Mouse (Mus musculus): ENCODE measurements around the gene Dnajc3. TPM values are rescaled to one million over a fixed set of nuclear protein-coding genes. Genes with fewer than 3 reads are reported as not detected.

Gene Dnajc3
- polyA plus RNA-seq, 1 experiment from 2014 or later: 33.3 TPM

- H3K9me3 ChIP-seq (replicated peaks): no peaks in the 10 kb centered on the region
- 87% methylated on average over 9 of the region's 9 CpGs for WGBS
- H3K4me1 ChIP-seq: peaks cover 11% of the 10 kb centered on the region; the same call in 1 of the 2 replicates
- H3K4me3 ChIP-seq: no peak overlapping the region
- no peak for ATAC-seq (ENCODE audit: low FRiP score)
- H3K9ac ChIP-seq: no peak overlapping the region
- no peaks in the 10 kb centered on the region for H3K36me3 ChIP-seq
- no peak overlapping the region for H3K4me2 ChIP-seq (replicated peaks)
- H3K27me3 ChIP-seq: 0 out of 2 replicates have a peak, but pooled peaks cover 2% of the 10 kb centered on the region
- no peak overlapping the region for H3K27ac ChIP-seq
These were observed 3.1 kb upstream of the Dnajc3 start for GRCm38 (mm10) chr14:118934686-118935085.

GRCm38 (mm10) chr14:118936236-118936635, 1.5 kb upstream of the Dnajc3 start:
- H3K9ac ChIP-seq: no peak overlapping the region
- WGBS: 59% methylated on average over 3 of the region's 3 CpGs
- no peaks in the 10 kb centered on the region for H3K36me3 ChIP-seq
- no peak overlapping the region for H3K27ac ChIP-seq
- H3K27me3 ChIP-seq: 0 out of 2 replicates have a peak, but pooled peaks cover 2% of the 10 kb centered on the region
- H3K4me2 ChIP-seq (replicated peaks): no peak overlapping the region
- H3K9me3 ChIP-seq (replicated peaks): no peaks in the 10 kb centered on the region
- H3K4me1 ChIP-seq: peaks cover 18% of the 10 kb centered on the region; the same call in 1 of the 2 replicates
- no peak for ATAC-seq (ENCODE audit: low FRiP score)
- H3K4me3 ChIP-seq: no peak overlapping the region

GRCm38 (mm10) chr14:118936952-118937351, 824 bp upstream of the Dnajc3 start:
- H3K9ac ChIP-seq: peak overlapping the region; percentile 62
- H3K4me3 ChIP-seq: peak overlapping the region; percentile 78
- H3K4me2 ChIP-seq (replicated peaks): peak overlapping the region; percentile 72
- H3K27me3 ChIP-seq: 0 out of 2 replicates have a peak, but pooled peaks cover 2% of the 10 kb centered on the region
- WGBS: 35% methylated on average over 4 of the region's 4 CpGs
- no peaks in the 10 kb centered on the region for H3K36me3 ChIP-seq
- peaks cover 18% of the 10 kb centered on the region; the same call in 1 of the 2 replicates for H3K4me1 ChIP-seq
- H3K27ac ChIP-seq: peak overlapping the region; percentile 83; the same call in 1 of the 2 replicates
- no peaks in the 10 kb centered on the region for H3K9me3 ChIP-seq (replicated peaks)
- peak; percentile 15 for ATAC-seq (ENCODE audit: low FRiP score)

- Histone ChIP-seq H3K9ac (peak overlapping the region; percentile 99), H3K27me3 (0 out of 2 replicates have a peak, but pooled peaks cover 2% of the 10 kb centered on the region), H3K9me3 (replicated peaks) (no peaks in the 10 kb centered on the region), H3K27ac (no peak overlapping the region), H3K36me3 (no peaks in the 10 kb centered on the region), H3K4me3 (peak overlapping the region; percentile 78), H3K4me2 (replicated peaks) (peak overlapping the region; percentile 72), H3K4me1 (peaks cover 21% of the 10 kb centered on the region)
- no peak for ATAC-seq (ENCODE audit: low FRiP score)
- under 1% methylated on average over 7 of the region's 7 CpGs for WGBS
These were observed 775 bp downstream of the Dnajc3 start for GRCm38 (mm10) chr14:118938551-118938950.

- 0 out of 2 replicates have a peak, but pooled peaks cover 2% of the 10 kb centered on the region for H3K27me3 ChIP-seq
- no peaks in the 10 kb centered on the region for H3K36me3 ChIP-seq
- peaks cover 21% of the 10 kb centered on the region for H3K4me1 ChIP-seq
- no peak overlapping the region for H3K4me3 ChIP-seq
- no peak overlapping the region for H3K9ac ChIP-seq
- 72% methylated on average over 4 of the region's 4 CpGs for WGBS
- no peak overlapping the region for H3K27ac ChIP-seq
- H3K4me2 ChIP-seq (replicated peaks): no peak overlapping the region
- H3K9me3 ChIP-seq (replicated peaks): no peaks in the 10 kb centered on the region
- no peak for ATAC-seq (ENCODE audit: low FRiP score)
These were observed 3.2 kb downstream of the Dnajc3 start for GRCm38 (mm10) chr14:118940796-118941495.

GRCm38 (mm10) chr14:118942076-118942475, 4.3 kb downstream of the Dnajc3 start:
- no peaks in the 10 kb centered on the region for H3K9me3 ChIP-seq (replicated peaks)
- H3K27ac ChIP-seq: no peak overlapping the region
- no peaks in the 10 kb centered on the region for H3K27me3 ChIP-seq
- peaks cover 21% of the 10 kb centered on the region for H3K4me1 ChIP-seq
- no peaks in the 10 kb centered on the region for H3K36me3 ChIP-seq
- H3K4me3 ChIP-seq: no peak overlapping the region
- ATAC-seq (ENCODE audit: low FRiP score): no peak
- H3K9ac ChIP-seq: no peak overlapping the region
- WGBS: 35% methylated on average over 12 of the region's 12 CpGs
- no peak overlapping the region for H3K4me2 ChIP-seq (replicated peaks)

- 91% methylated on average over 2 of the region's 2 CpGs for WGBS
- Histone ChIP-seq H3K36me3 (no peaks in the 10 kb centered on the region), H3K9ac (no peak overlapping the region), H3K27me3 (no peaks in the 10 kb centered on the region), H3K4me2 (replicated peaks) (no peak overlapping the region), H3K27ac (no peak overlapping the region), H3K4me1 (peaks cover 10% of the 10 kb centered on the region), H3K4me3 (no peak overlapping the region), H3K9me3 (replicated peaks) (no peaks in the 10 kb centered on the region)
- ATAC-seq (ENCODE audit: low FRiP score): no peak
These were observed 6.9 kb downstream of the Dnajc3 start for GRCm38 (mm10) chr14:118944702-118945101.

GRCm38 (mm10) chr14:118948841-118949240, 11.1 kb downstream of the Dnajc3 start:
- no peak for ATAC-seq (ENCODE audit: low FRiP score)
- Histone ChIP-seq H3K4me3 (no peak overlapping the region), H3K9me3 (replicated peaks) (no peaks in the 10 kb centered on the region), H3K27ac (no peak overlapping the region), H3K36me3 (peaks cover 5% of the 10 kb centered on the region; the same call in 1 of the 2 replicates), H3K27me3 (no peaks in the 10 kb centered on the region), H3K4me2 (replicated peaks) (no peak overlapping the region), H3K9ac (no peak overlapping the region), H3K4me1 (peaks cover 6% of the 10 kb centered on the region)
- WGBS: 85% methylated on average over 1 of the region's 1 CpGs

GRCm38 (mm10) chr14:118951912-118952583, 14.3 kb downstream of the Dnajc3 start:
- H3K4me1 ChIP-seq: peaks cover 6% of the 10 kb centered on the region
- no peaks in the 10 kb centered on the region for H3K27me3 ChIP-seq
- no peak overlapping the region for H3K27ac ChIP-seq
- no peak overlapping the region for H3K9ac ChIP-seq
- no peak overlapping the region for H3K4me2 ChIP-seq (replicated peaks)
- H3K36me3 ChIP-seq: peaks cover 8% of the 10 kb centered on the region
- no peaks in the 10 kb centered on the region for H3K9me3 ChIP-seq (replicated peaks)
- H3K4me3 ChIP-seq: no peak overlapping the region
- WGBS: 94% methylated on average over 9 of the region's 9 CpGs
- ATAC-seq (ENCODE audit: low FRiP score): no peak

GRCm38 (mm10) chr14:118958010-118958409, 20.2 kb downstream of the Dnajc3 start:
- H3K27me3 ChIP-seq: no peaks in the 10 kb centered on the region
- H3K4me2 ChIP-seq (replicated peaks): no peak overlapping the region
- no peak overlapping the region for H3K4me3 ChIP-seq
- no peak overlapping the region for H3K9ac ChIP-seq
- H3K9me3 ChIP-seq (replicated peaks): no peaks in the 10 kb centered on the region
- H3K36me3 ChIP-seq: peaks cover 39% of the 10 kb centered on the region
- H3K27ac ChIP-seq: no peak overlapping the region
- no peak for ATAC-seq (ENCODE audit: low FRiP score)
- no peaks in the 10 kb centered on the region for H3K4me1 ChIP-seq
- WGBS: 91% methylated on average over 3 of the region's 3 CpGs

GRCm38 (mm10) chr14:118965356-118966000, 27.7 kb downstream of the Dnajc3 start:
- no peak for ATAC-seq (ENCODE audit: low FRiP score)
- Histone ChIP-seq H3K27ac (no peak overlapping the region), H3K9ac (no peak overlapping the region), H3K4me1 (no peaks in the 10 kb centered on the region), H3K4me2 (replicated peaks) (no peak overlapping the region), H3K36me3 (peaks cover 33% of the 10 kb centered on the region), H3K9me3 (replicated peaks) (no peaks in the 10 kb centered on the region), H3K4me3 (no peak overlapping the region), H3K27me3 (no peaks in the 10 kb centered on the region)
- 97% methylated on average over 4 of the region's 4 CpGs for WGBS

GRCm38 (mm10) chr14:118967646-118968045, 29.9 kb downstream of the Dnajc3 start:
- H3K4me1 ChIP-seq: no peaks in the 10 kb centered on the region
- H3K4me3 ChIP-seq: no peak overlapping the region
- no peak overlapping the region for H3K27ac ChIP-seq
- peaks cover 41% of the 10 kb centered on the region for H3K36me3 ChIP-seq
- H3K27me3 ChIP-seq: no peaks in the 10 kb centered on the region
- no peak overlapping the region for H3K9ac ChIP-seq
- no peaks in the 10 kb centered on the region for H3K9me3 ChIP-seq (replicated peaks)
- no peak for ATAC-seq (ENCODE audit: low FRiP score)
- WGBS: 88% methylated on average over 7 of the region's 7 CpGs
- no peak overlapping the region for H3K4me2 ChIP-seq (replicated peaks)

Measured in hindbrain, embryonic 12.5 days (tissue).